Mouse (Mus musculus) inflammation-experienced regulatory T-cells, adult 6 months (primary cell): ENCODE measurements around the gene Rps15a. TPM values are rescaled to one million over a fixed set of nuclear protein-coding genes. Genes with fewer than 3 reads are reported as not detected.

Source experiments
- ATAC-seq: one replicate; pipeline ENCODE4 v1.8.0; 2017
- polyA plus RNA-seq, 3 experiments: library from polyadenylated mRNA; unstranded; fragments of 100-300 nt; shearing (Covaris generic); gene quantifications; one replicate each; pipeline ENCODE4 v1.2.1; 2017

The Rps15a gene
- polyA plus RNA-seq, 3 experiments from 2014 or later: 1,617 to 2,517 (median 1,732) TPM

- no peak for ATAC-seq
Measured at GRCm38 (mm10) chr7:118115533-118115876, 483 bp downstream of the Rps15a start.

GRCm38 (mm10) chr7:118113541-118114297 lies 2.3 kb downstream of the Rps15a start:
- ATAC-seq: peak; percentile 22

GRCm38 (mm10) chr7:118111128-118111527 lies 4.9 kb downstream of the Rps15a start:
- no peak for ATAC-seq

GRCm38 (mm10) chr7:118107671-118108070 lies 8.3 kb downstream of the Rps15a start:
- ATAC-seq: no peak

GRCm38 (mm10) chr7:118104458-118105052 lies 11.4 kb downstream of the Rps15a start:
- ATAC-seq: no peak

- no peak for ATAC-seq
Measured at GRCm38 (mm10) chr7:118103462-118104379, 12.3 kb downstream of the Rps15a start.

- ATAC-seq: peak; percentile 10
Measured at GRCm38 (mm10) chr7:118102678-118103461, 13.1 kb downstream of the Rps15a start.

- ATAC-seq: peak; percentile 71
Measured at GRCm38 (mm10) chr7:118102231-118102630, 13.8 kb downstream of the Rps15a start.

GRCm38 (mm10) chr7:118097615-118098014 lies 18.4 kb downstream of the Rps15a start:
- ATAC-seq: no peak

GRCm38 (mm10) chr7:118079987-118080386 lies 36.0 kb downstream of the Rps15a start:
- peak; percentile 46 for ATAC-seq

- ATAC-seq: no peak
Measured at GRCm38 (mm10) chr7:118079097-118079496, 36.9 kb downstream of the Rps15a start.

- no peak for ATAC-seq
Measured at GRCm38 (mm10) chr7:118067261-118067660, 48.7 kb downstream of the Rps15a start.

- ATAC-seq: no peak
Measured at GRCm38 (mm10) chr7:118056300-118056699, 59.7 kb downstream of the Rps15a start.

Other genes starting within 250 kb of the Rps15a start
- gene Arl6ip1, start 13.5 kb upstream of the Rps15a start, polyA plus RNA-seq: 100 to 1,000 TPM; 345 to 818 (median 446) TPM
- gene Smg1, start 127.5 kb upstream of the Rps15a start, polyA plus RNA-seq: 10 to 100 TPM; 19.5 to 33.9 (median 33.0) TPM